Mouse (Mus musculus) layer of hippocampus, adult 11-12 months (tissue): ENCODE results near the gene Mboat1.

ENCODE experiments used
- DNase-seq: peaks from one replicate; pipeline ENCODE4 v3.0.0; 2022; ENCODE audit warnings: low spot score

Gene Mboat1

GRCm38 (mm10) chr13:30136243-30136922 lies at the start of gene Mboat1:
Gene Mboat1, plus strand, starts transcription at chr13:30136489.
- DNase-seq, result peak; percentile 44

- DNase-seq, result no peak
Observed at GRCm38 (mm10) chr13:30093086-30093485, 43.2 kb upstream of the Mboat1 start.

GRCm38 (mm10) chr13:30095851-30096250 lies 40.4 kb upstream of the Mboat1 start:
- no peak for DNase-seq

- DNase-seq, result no peak
Observed at GRCm38 (mm10) chr13:30096536-30096935, 39.8 kb upstream of the Mboat1 start.

GRCm38 (mm10) chr13:30109001-30109600 lies 27.2 kb upstream of the Mboat1 start:
- no peak for DNase-seq

- no peak for DNase-seq
Observed at GRCm38 (mm10) chr13:30115792-30116191, 20.5 kb upstream of the Mboat1 start.

GRCm38 (mm10) chr13:30136923-30137629 lies 787 bp downstream of the Mboat1 start:
- no peak for DNase-seq

- DNase-seq, result no peak
Observed at GRCm38 (mm10) chr13:30137951-30138350, 1.7 kb downstream of the Mboat1 start.

GRCm38 (mm10) chr13:30140149-30140548 lies 3.9 kb downstream of the Mboat1 start:
- DNase-seq, result no peak

- no peak for DNase-seq
Observed at GRCm38 (mm10) chr13:30140646-30141045, 4.4 kb downstream of the Mboat1 start.

- no peak for DNase-seq
Observed at GRCm38 (mm10) chr13:30141996-30142395, 5.7 kb downstream of the Mboat1 start.

GRCm38 (mm10) chr13:30146468-30146867 lies 10.2 kb downstream of the Mboat1 start:
- DNase-seq, result no peak

GRCm38 (mm10) chr13:30154264-30154663 lies 18.0 kb downstream of the Mboat1 start:
- DNase-seq, result no peak

GRCm38 (mm10) chr13:30159626-30160025 lies 23.3 kb downstream of the Mboat1 start:
- DNase-seq, result no peak

GRCm38 (mm10) chr13:30163521-30163920 lies 27.2 kb downstream of the Mboat1 start:
- DNase-seq, result no peak

- DNase-seq, result no peak
Observed at GRCm38 (mm10) chr13:30166138-30167090, 30.1 kb downstream of the Mboat1 start.

GRCm38 (mm10) chr13:30167499-30167898 lies 31.2 kb downstream of the Mboat1 start:
- DNase-seq, result no peak

GRCm38 (mm10) chr13:30168803-30169202 lies 32.5 kb downstream of the Mboat1 start:
- DNase-seq, result no peak

GRCm38 (mm10) chr13:30170061-30170460 lies 33.8 kb downstream of the Mboat1 start:
- no peak for DNase-seq

- DNase-seq, result no peak
Observed at GRCm38 (mm10) chr13:30174586-30174985, 38.3 kb downstream of the Mboat1 start.

- DNase-seq, result no peak
Observed at GRCm38 (mm10) chr13:30177356-30177755, 41.1 kb downstream of the Mboat1 start.

GRCm38 (mm10) chr13:30185549-30185948 lies 49.3 kb downstream of the Mboat1 start:
- DNase-seq, result no peak
